Mouse (Mus musculus): ENCODE measurements around the gene Amdhd2.

DNA sequence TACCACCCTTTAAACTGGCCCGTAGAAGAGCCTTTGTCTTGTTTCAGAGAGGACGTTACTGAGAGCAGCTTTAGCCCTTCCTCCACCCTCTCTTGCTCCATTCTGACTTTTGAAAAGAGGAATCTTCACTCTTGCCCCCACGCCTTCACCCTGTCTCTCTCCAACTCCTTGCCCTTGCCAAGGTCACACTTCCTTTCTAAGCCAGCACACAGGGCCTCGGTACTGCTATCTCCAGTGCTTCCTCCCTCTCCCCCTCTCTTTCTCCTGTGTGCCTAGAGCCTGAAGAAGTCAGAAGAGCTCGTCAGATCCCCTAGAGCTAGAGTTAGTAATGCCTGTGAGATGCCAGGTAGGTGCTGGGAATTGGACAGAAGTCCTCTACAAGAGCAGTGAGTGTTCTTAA is 7.2 kb upstream of the Amdhd2 start:
- no peak for TF ChIP-seq GATA1 (IDR thresholded peaks at IDR 0.05; ENCODE audit: borderline replicate concordance, low read length)
- no peak for TF ChIP-seq FLI1 (IDR thresholded peaks at IDR 0.05; ENCODE audit: low read length)
